Mouse (Mus musculus): ENCODE measurements around the gene Tada2a. TPM values are rescaled to one million over a fixed set of nuclear protein-coding genes. Genes with fewer than 3 reads are reported as not detected.

Gene Tada2a
- polyA plus RNA-seq, 1 experiment from 2014 or later = 32.7 TPM

GRCm38 (mm10) chr11:84121051-84121956, 8.1 kb downstream of the Tada2a start:
- no peaks in the 10 kb centered on the region for H3K27me3 ChIP-seq (ENCODE audit: control insufficient read depth, insufficient read depth, low read length)
- H3K9ac ChIP-seq (ENCODE audit: low read depth, low read length) = no peak overlapping the region
- H3K4me3 ChIP-seq (ENCODE audit: low read depth, low read length) = no peak overlapping the region
- H3K36me3 ChIP-seq (ENCODE audit: control insufficient read depth, insufficient read depth, low read length) = no peaks in the 10 kb centered on the region
- H3K4me1 ChIP-seq (replicated peaks; ENCODE audit: control insufficient read depth, insufficient read depth, low read length) = no peaks in the 10 kb centered on the region
- WGBS = 87% methylated on average over 12 of the region's 12 CpGs
- H3K9me3 ChIP-seq (ENCODE audit: control insufficient read depth, low read length) = no peaks in the 10 kb centered on the region
- no peak overlapping the region for H3K27ac ChIP-seq (ENCODE audit: low read depth, low read length)
- DNase-seq (ENCODE audit: low spot score) (no peak), ATAC-seq (ENCODE audit: low FRiP score) (no peak)
- H3K4me2 ChIP-seq (replicated peaks; ENCODE audit: low read depth, low read length) = no peak overlapping the region

GRCm38 (mm10) chr11:84117431-84117830, 12.0 kb downstream of the Tada2a start:
- H3K4me2 ChIP-seq (replicated peaks; ENCODE audit: low read depth, low read length) = no peak overlapping the region

GRCm38 (mm10) chr11:84116221-84116620, 13.2 kb downstream of the Tada2a start:
- H3K27ac ChIP-seq (ENCODE audit: low read depth, low read length) = no peak overlapping the region
- H3K9ac ChIP-seq (ENCODE audit: low read depth, low read length) = no peak overlapping the region
- H3K9me3 ChIP-seq (ENCODE audit: control insufficient read depth, low read length) = no peaks in the 10 kb centered on the region
- WGBS = 66% methylated on average over 2 of the region's 2 CpGs
- H3K4me3 ChIP-seq (ENCODE audit: low read depth, low read length) = no peak overlapping the region
- DNase-seq (ENCODE audit: low spot score) (no peak), ATAC-seq (ENCODE audit: low FRiP score) (no peak)
- no peaks in the 10 kb centered on the region for H3K36me3 ChIP-seq (ENCODE audit: control insufficient read depth, insufficient read depth, low read length)
- no peak overlapping the region for H3K4me2 ChIP-seq (replicated peaks; ENCODE audit: low read depth, low read length)
- no peaks in the 10 kb centered on the region for H3K4me1 ChIP-seq (replicated peaks; ENCODE audit: control insufficient read depth, insufficient read depth, low read length)
- no peaks in the 10 kb centered on the region for H3K27me3 ChIP-seq (ENCODE audit: control insufficient read depth, insufficient read depth, low read length)

More at GRCm38 (mm10) chr11:84117431-84117830, 12.0 kb downstream of the Tada2a start:
- DNase-seq (ENCODE audit: low spot score) = no peak
- Histone ChIP-seq H3K27me3 (ENCODE audit: control insufficient read depth, insufficient read depth, low read length) (no peaks in the 10 kb centered on the region), H3K36me3 (ENCODE audit: control insufficient read depth, insufficient read depth, low read length) (no peaks in the 10 kb centered on the region), H3K4me3 (ENCODE audit: low read depth, low read length) (no peak overlapping the region), H3K4me1 (replicated peaks; ENCODE audit: control insufficient read depth, insufficient read depth, low read length) (no peaks in the 10 kb centered on the region), H3K27ac (ENCODE audit: low read depth, low read length) (no peak overlapping the region), H3K9me3 (ENCODE audit: control insufficient read depth, low read length) (no peaks in the 10 kb centered on the region), H3K9ac (ENCODE audit: low read depth, low read length) (no peak overlapping the region)
- WGBS = 93% methylated on average over 4 of the region's 4 CpGs
- ATAC-seq (ENCODE audit: low FRiP score) = no peak

GRCm38 (mm10) chr11:84115646-84116045, 13.8 kb downstream of the Tada2a start:
- DNase-seq (ENCODE audit: low spot score) = no peak
- Histone ChIP-seq H3K4me1 (replicated peaks; ENCODE audit: control insufficient read depth, insufficient read depth, low read length) (no peaks in the 10 kb centered on the region), H3K9ac (ENCODE audit: low read depth, low read length) (no peak overlapping the region), H3K27me3 (ENCODE audit: control insufficient read depth, insufficient read depth, low read length) (no peaks in the 10 kb centered on the region), H3K4me3 (ENCODE audit: low read depth, low read length) (no peak overlapping the region), H3K36me3 (ENCODE audit: control insufficient read depth, insufficient read depth, low read length) (no peaks in the 10 kb centered on the region), H3K4me2 (replicated peaks; ENCODE audit: low read depth, low read length) (no peak overlapping the region), H3K27ac (ENCODE audit: low read depth, low read length) (no peak overlapping the region), H3K9me3 (ENCODE audit: control insufficient read depth, low read length) (no peaks in the 10 kb centered on the region)
- ATAC-seq (ENCODE audit: low FRiP score) = no peak
- WGBS = 92% methylated on average over 9 of the region's 9 CpGs

GRCm38 (mm10) chr11:84113623-84114022, 15.8 kb downstream of the Tada2a start:
- DNase-seq (ENCODE audit: low spot score) (no peak), ATAC-seq (ENCODE audit: low FRiP score) (no peak)
- Histone ChIP-seq H3K27ac (ENCODE audit: low read depth, low read length) (no peak overlapping the region), H3K9ac (ENCODE audit: low read depth, low read length) (no peak overlapping the region), H3K36me3 (ENCODE audit: control insufficient read depth, insufficient read depth, low read length) (no peaks in the 10 kb centered on the region), H3K4me1 (replicated peaks; ENCODE audit: control insufficient read depth, insufficient read depth, low read length) (no peaks in the 10 kb centered on the region), H3K9me3 (ENCODE audit: control insufficient read depth, low read length) (no peaks in the 10 kb centered on the region), H3K27me3 (ENCODE audit: control insufficient read depth, insufficient read depth, low read length) (no peaks in the 10 kb centered on the region), H3K4me2 (replicated peaks; ENCODE audit: low read depth, low read length) (no peak overlapping the region), H3K4me3 (ENCODE audit: low read depth, low read length) (no peak overlapping the region)
- 92% methylated on average over 5 of the region's 5 CpGs for WGBS

GRCm38 (mm10) chr11:84107137-84107536, 22.3 kb downstream of the Tada2a start:
- Histone ChIP-seq H3K27ac (ENCODE audit: low read depth, low read length) (no peak overlapping the region), H3K27me3 (ENCODE audit: control insufficient read depth, insufficient read depth, low read length) (no peaks in the 10 kb centered on the region), H3K9me3 (ENCODE audit: control insufficient read depth, low read length) (no peaks in the 10 kb centered on the region), H3K9ac (ENCODE audit: low read depth, low read length) (no peak overlapping the region), H3K4me1 (replicated peaks; ENCODE audit: control insufficient read depth, insufficient read depth, low read length) (no peaks in the 10 kb centered on the region), H3K4me2 (replicated peaks; ENCODE audit: low read depth, low read length) (no peak overlapping the region), H3K4me3 (ENCODE audit: low read depth, low read length) (no peak overlapping the region), H3K36me3 (ENCODE audit: control insufficient read depth, insufficient read depth, low read length) (no peaks in the 10 kb centered on the region)
- WGBS = 61% methylated on average over 2 of the region's 2 CpGs
- ATAC-seq (ENCODE audit: low FRiP score) (no peak), DNase-seq (ENCODE audit: low spot score) (no peak)

- H3K4me1 ChIP-seq (replicated peaks; ENCODE audit: control insufficient read depth, insufficient read depth, low read length) = no peaks in the 10 kb centered on the region
- 0 out of 2 replicates have a peak, but pooled peaks cover 2% of the 10 kb centered on the region for H3K36me3 ChIP-seq (ENCODE audit: control insufficient read depth, insufficient read depth, low read length)
- WGBS = 95% methylated on average over 6 of the region's 6 CpGs
Measured at GRCm38 (mm10) chr11:84104036-84104435, 25.4 kb downstream of the Tada2a start.

GRCm38 (mm10) chr11:84101182-84101581, 28.2 kb downstream of the Tada2a start:
- Histone ChIP-seq H3K4me1 (replicated peaks; ENCODE audit: control insufficient read depth, insufficient read depth, low read length) (no peaks in the 10 kb centered on the region), H3K27me3 (ENCODE audit: control insufficient read depth, insufficient read depth, low read length) (no peaks in the 10 kb centered on the region), H3K9ac (ENCODE audit: low read depth, low read length) (no peak overlapping the region), H3K9me3 (ENCODE audit: control insufficient read depth, low read length) (no peaks in the 10 kb centered on the region), H3K4me3 (ENCODE audit: low read depth, low read length) (no peak overlapping the region), H3K36me3 (ENCODE audit: control insufficient read depth, insufficient read depth, low read length) (0 out of 2 replicates have a peak, but pooled peaks cover 2% of the 10 kb centered on the region), H3K4me2 (replicated peaks; ENCODE audit: low read depth, low read length) (no peak overlapping the region), H3K27ac (ENCODE audit: low read depth, low read length) (no peak overlapping the region)
- ATAC-seq (ENCODE audit: low FRiP score) (no peak), DNase-seq (ENCODE audit: low spot score) (no peak)

More at GRCm38 (mm10) chr11:84104036-84104435, 25.4 kb downstream of the Tada2a start:
- Histone ChIP-seq H3K9ac (ENCODE audit: low read depth, low read length) (no peak overlapping the region), H3K9me3 (ENCODE audit: control insufficient read depth, low read length) (no peaks in the 10 kb centered on the region), H3K4me3 (ENCODE audit: low read depth, low read length) (no peak overlapping the region), H3K27ac (ENCODE audit: low read depth, low read length) (no peak overlapping the region), H3K4me2 (replicated peaks; ENCODE audit: low read depth, low read length) (no peak overlapping the region), H3K27me3 (ENCODE audit: control insufficient read depth, insufficient read depth, low read length) (no peaks in the 10 kb centered on the region)
- no peak for DNase-seq (ENCODE audit: low spot score)
- ATAC-seq (ENCODE audit: low FRiP score) = no peak
